In genomic region chr7:91382281-91382680, GRCm38 (mm10) we compare ENCODE assay signal across 27 mouse cellular contexts.
DNase-seq lines count a peak whose midpoint lies in the region; ATAC-seq and TF ChIP-seq lines count a peak whose summit lies in the region.
"Had no signal": no experiment of that assay in that cellular context is flagged by ENCODE, and none has a peak within 500 bp of the region (broad histone marks: within the 10 kb centered on the region; RNA-seq: fewer than 3 reads in every experiment).

No protein-coding gene starts in this region.

- H3K4me2 ChIP-seq in lung, postnatal 0 days (replicated peaks; ENCODE audit: low read depth, low read length), result no peak overlapping the region
- H3K4me2 ChIP-seq: embryonic facial prominence, embryonic 12.5 days; forebrain, embryonic 13.5 days; forebrain, embryonic 15.5 days had no signal

- H3K9ac ChIP-seq in lung, postnatal 0 days (replicated peaks; ENCODE audit: low read depth), result no peak overlapping the region
- H3K9ac ChIP-seq: embryonic facial prominence, embryonic 12.5 days; forebrain, embryonic 13.5 days; forebrain, embryonic 15.5 days had no signal

- intact Hi-C loops in left cerebral cortex, adult 2 months (cut with DNase I), result no loop called here
- intact Hi-C loops in gastrocnemius, adult 2 months (cut with DNase I), result no loop called here

- DNase-seq in frontal cortex, postnatal 14 days (ENCODE audit: low spot score in 2 of 2), result no peak
- DNase-seq in left cerebral cortex, adult 2 months (ENCODE audit: extremely low spot score in 1 of 2, low spot score in 2 of 2), result no peak
- no peak for DNase-seq in left cerebral cortex, adult 18-20 months (ENCODE audit: low spot score in 2 of 2)
- DNase-seq in lung, postnatal 0 days (ENCODE audit: low spot score), result peak; percentile 6
- no peak for DNase-seq in lung, postnatal 25 days (ENCODE audit: low spot score)
- DNase-seq in telencephalon, adult 2 months (ENCODE audit: low read depth, low spot score), result peak; percentile 45
- DNase-seq in gastrocnemius, adult 2 months, result no peak
- DNase-seq: adrenal gland, adult 8-10 months; adrenal gland, postnatal 14 days; adrenal gland, postnatal 36 days; B cell, adult 2 months; cerebellum, adult 11 months; cerebellum, adult 18-20 months; cerebellum, adult 8-10 months; cerebellum, adult 9-11 months; cerebellum, postnatal 14 days; cerebellum, postnatal 36 days had no signal

- no peaks in the 10 kb centered on the region for H3K36me3 ChIP-seq in lung, postnatal 0 days (ENCODE audit: insufficient read depth, low read length)
- H3K36me3 ChIP-seq: embryonic facial prominence, embryonic 10.5 days; embryonic facial prominence, embryonic 12.5 days; forebrain, embryonic 15.5 days; G1E had no signal

- no peaks in the 10 kb centered on the region for H3K27me3 ChIP-seq in lung, postnatal 0 days (replicated peaks; ENCODE audit: insufficient read depth, low read length)
- H3K27me3 ChIP-seq: CH12.LX; embryonic facial prominence, embryonic 12.5 days; forebrain, embryonic 13.5 days; forebrain, embryonic 15.5 days had no signal

- ATAC-seq in frontal cortex, adult (ENCODE audit: low TSS enrichment), result peak; percentile 66; the same call in 1 of the 2 replicates
- ATAC-seq in lung, postnatal 0 days, result no peak
- ATAC-seq: activated CD4-positive, CD25-positive, alpha-beta regulatory T cell, adult 4 months; CD4-positive, CD25-positive, alpha-beta regulatory T cell, adult 4 months; forebrain, embryonic 13.5 days; forebrain, embryonic 15.5 days; Patski had no signal

- H3K9me3 ChIP-seq in lung, postnatal 0 days (ENCODE audit: low read length), result no peaks in the 10 kb centered on the region
- H3K9me3 ChIP-seq: embryonic facial prominence, embryonic 10.5 days; embryonic facial prominence, embryonic 12.5 days; forebrain, embryonic 13.5 days; forebrain, embryonic 15.5 days; G1E had no signal

- no peak overlapping the region for H3K4me3 ChIP-seq in left cerebral cortex, adult 2 months
- no peak overlapping the region for H3K4me3 ChIP-seq in lung, postnatal 0 days (ENCODE audit: low read depth, low read length)
- no peak overlapping the region for H3K4me3 ChIP-seq in gastrocnemius, adult 2 months
- H3K4me3 ChIP-seq: embryonic facial prominence, embryonic 10.5 days; embryonic facial prominence, embryonic 12.5 days; forebrain, embryonic 13.5 days; forebrain, embryonic 15.5 days had no signal

- TF ChIP-seq EP300 in lung, postnatal 0 days (IDR thresholded peaks at IDR 0.05), result no peak

- WGBS in lung, postnatal 0 days, result 38% methylated on average over 3 of the region's 3 CpGs

- H3K27ac ChIP-seq in left cerebral cortex, adult 2 months, result peak overlapping the region; percentile 55; the same call in 1 of the 2 replicates
- no peak overlapping the region for H3K27ac ChIP-seq in lung, postnatal 0 days (ENCODE audit: low read length)
- H3K27ac ChIP-seq in gastrocnemius, adult 2 months, result no peak overlapping the region
- H3K27ac ChIP-seq: embryonic facial prominence, embryonic 10.5 days; embryonic facial prominence, embryonic 12.5 days; forebrain, embryonic 13.5 days; forebrain, embryonic 15.5 days had no signal

- TF ChIP-seq CTCF in left cerebral cortex, adult 2 months (IDR thresholded peaks at IDR 0.05), result no peak
- no peak for TF ChIP-seq CTCF in lung, postnatal 0 days (IDR thresholded peaks at IDR 0.05)
- TF ChIP-seq CTCF in gastrocnemius, adult 2 months (IDR thresholded peaks at IDR 0.05), result no peak

- H3K4me1 ChIP-seq in lung, postnatal 0 days (ENCODE audit: insufficient read depth, low read depth, low read length), result no peaks in the 10 kb centered on the region
- H3K4me1 ChIP-seq: embryonic facial prominence, embryonic 10.5 days; embryonic facial prominence, embryonic 12.5 days; forebrain, embryonic 13.5 days; forebrain, embryonic 15.5 days had no signal

Comparison
In these comparisons a context has a peak if more than half of its experiments do, and no peak if none do; other contexts are left out.
1. DNase-seq: peak in lung, postnatal 0 days (single experiment) and telencephalon, adult 2 months (single experiment); none in frontal cortex, postnatal 14 days (0 of 2), left cerebral cortex, adult 2 months (0 of 2), left cerebral cortex, adult 18-20 months (0 of 2), lung, postnatal 25 days (single experiment) and gastrocnemius, adult 2 months (single experiment).